In genomic region chr11:106045256-106045655, GRCm38 (mm10) we compare ENCODE assay signal across 38 mouse cellular contexts. TPM values are rescaled to one million over a fixed set of nuclear protein-coding genes. Genes with fewer than 3 reads are reported as not detected.
"Had no signal": no experiment of that assay in that cellular context is flagged by ENCODE, and none has a peak within 500 bp of the region (broad histone marks: within the 10 kb centered on the region; RNA-seq: fewer than 3 reads in every experiment).

No protein-coding gene starts in this region.

- H3K4me1 ChIP-seq: embryonic facial prominence, embryonic 10.5 days; embryonic facial prominence, embryonic 12.5 days; embryonic facial prominence, embryonic 13.5 days; embryonic facial prominence, embryonic 15.5 days; forebrain, embryonic 10.5 days; forebrain, embryonic 12.5 days; forebrain, embryonic 13.5 days had no signal

- H3K9me3 ChIP-seq: embryonic facial prominence, embryonic 10.5 days; embryonic facial prominence, embryonic 12.5 days; embryonic facial prominence, embryonic 13.5 days; embryonic facial prominence, embryonic 15.5 days; forebrain, embryonic 10.5 days; forebrain, embryonic 12.5 days; forebrain, embryonic 13.5 days; forebrain, embryonic 15.5 days had no signal

- H3K9ac ChIP-seq: embryonic facial prominence, embryonic 12.5 days; embryonic facial prominence, embryonic 13.5 days; embryonic facial prominence, embryonic 15.5 days; forebrain, embryonic 12.5 days; forebrain, embryonic 13.5 days; forebrain, embryonic 15.5 days; forebrain, postnatal 0 days had no signal

- H3K4me2 ChIP-seq: embryonic facial prominence, embryonic 12.5 days; embryonic facial prominence, embryonic 13.5 days; embryonic facial prominence, embryonic 15.5 days; forebrain, embryonic 12.5 days; forebrain, embryonic 13.5 days; forebrain, embryonic 15.5 days had no signal

- DNase-seq: cerebellum, adult 2 months; cerebellum, adult 8-10 months; cerebellum, adult 9-10 months; cerebellum, adult 9-11 months; cerebellum, postnatal 10 days; cerebellum, postnatal 14 days; cerebellum, postnatal 25 days; cerebellum, postnatal 36 days; embryo, embryonic 11 days; forebrain, postnatal 0 days; gastrocnemius, adult 2 months; gastrocnemius, postnatal 10 days; gastrocnemius, postnatal 14 days; gastrocnemius, postnatal 25 days; heart, adult 11 months; heart, adult 18-20 months; heart, adult 2 months had no signal

- ATAC-seq: forebrain, embryonic 13.5 days; forebrain, embryonic 14.5 days; forebrain, embryonic 15.5 days; forebrain, embryonic 16.5 days; forebrain, postnatal 0 days had no signal

- H3K27me3 ChIP-seq: embryonic facial prominence, embryonic 12.5 days; embryonic facial prominence, embryonic 13.5 days; embryonic facial prominence, embryonic 15.5 days; forebrain, embryonic 12.5 days; forebrain, embryonic 13.5 days; forebrain, embryonic 15.5 days had no signal

- H3K27ac ChIP-seq: embryonic facial prominence, embryonic 10.5 days; embryonic facial prominence, embryonic 12.5 days; embryonic facial prominence, embryonic 13.5 days; embryonic facial prominence, embryonic 15.5 days; forebrain, embryonic 10.5 days; forebrain, embryonic 12.5 days; forebrain, embryonic 13.5 days; forebrain, embryonic 15.5 days; gastrocnemius, adult 2 months; heart, adult 2 months had no signal

- H3K4me3 ChIP-seq: embryonic facial prominence, embryonic 10.5 days; embryonic facial prominence, embryonic 12.5 days; embryonic facial prominence, embryonic 13.5 days; embryonic facial prominence, embryonic 15.5 days; erythroblast, embryonic 14.5 days; forebrain, embryonic 10.5 days; forebrain, embryonic 12.5 days; forebrain, embryonic 13.5 days; forebrain, embryonic 15.5 days; gastrocnemius, adult 2 months; heart, adult 2 months had no signal

RNA-seq across cellular contexts. Expression of gene Kcnh6, which starts 37.3 kb away (rescaled TPM):
- total RNA-seq: common myeloid progenitor, adult 5-6 weeks; gastrocnemius, adult 18-20 months; gastrocnemius, adult 2 months; gastrocnemius, adult 8-10 months; gastrocnemius, postnatal 10 days; gastrocnemius, postnatal 14 days; gastrocnemius, postnatal 25 days; granulocyte monocyte progenitor cell, adult 5-6 weeks; heart, adult 2 months had no signal
- polyA plus RNA-seq: erythroblast, embryonic 14.5 days had no signal

RNA-seq across cellular contexts. Expression of gene Ace3, which starts 50.8 kb away (rescaled TPM):
- total RNA-seq: common myeloid progenitor, adult 5-6 weeks; forebrain, postnatal 0 days; gastrocnemius, adult 18-20 months; gastrocnemius, adult 2 months; gastrocnemius, adult 8-10 months; gastrocnemius, postnatal 10 days; gastrocnemius, postnatal 14 days; gastrocnemius, postnatal 25 days; gastrocnemius, postnatal 4 days; granulocyte monocyte progenitor cell, adult 5-6 weeks; heart, adult 18-20 months; heart, adult 2 months had no signal
- polyA plus RNA-seq: cerebellum, adult 2 months; cortical plate, adult 2 months; embryonic facial prominence, embryonic 10.5 days; embryonic facial prominence, embryonic 11.5 days; embryonic facial prominence, embryonic 12.5 days; embryonic facial prominence, embryonic 13.5 days; embryonic facial prominence, embryonic 14.5 days; embryonic facial prominence, embryonic 15.5 days; erythroblast, embryonic 14.5 days; forebrain, embryonic 10.5 days; forebrain, embryonic 11.5 days; forebrain, embryonic 12.5 days; forebrain, embryonic 13.5 days; forebrain, embryonic 14.5 days; forebrain, embryonic 16.5 days; forebrain, postnatal 0 days; frontal cortex, adult 2 months; heart, adult 2 months had no signal
